ENCODE assay signal across 30 mouse cellular contexts in genomic region chr3:138229448-138229847, GRCm38 (mm10). TPM values are rescaled to one million over a fixed set of nuclear protein-coding genes. Genes with fewer than 3 reads are reported as not detected.
DNase-seq lines count a peak whose midpoint lies in the region; ATAC-seq and TF ChIP-seq lines count a peak whose summit lies in the region.
"Had no signal": no experiment of that assay in that cellular context is flagged by ENCODE, and none has a peak within 500 bp of the region (broad histone marks: within the 10 kb centered on the region; RNA-seq: fewer than 3 reads in every experiment).

No protein-coding gene starts in this region.

- no peaks in the 10 kb centered on the region for H3K27me3 ChIP-seq in heart, embryonic 10.5 days (ENCODE audit: insufficient read depth, poor library complexity, severe bottlenecking)
- H3K27me3 ChIP-seq in kidney, embryonic 14.5 days (ENCODE audit: control insufficient read depth, insufficient read depth, low read length), result no peaks in the 10 kb centered on the region
- no peaks in the 10 kb centered on the region for H3K27me3 ChIP-seq in liver, postnatal 0 days (ENCODE audit: insufficient read depth, low read length)
- H3K27me3 ChIP-seq in forebrain, embryonic 10.5 days (ENCODE audit: poor library complexity, severe bottlenecking), result no peaks in the 10 kb centered on the region
- H3K27me3 ChIP-seq: CH12.LX; embryonic facial prominence, embryonic 12.5 days; forebrain, embryonic 12.5 days; Patski had no signal

- no peak overlapping the region for H3K9ac ChIP-seq in kidney, embryonic 14.5 days (ENCODE audit: low read depth, low read length)
- no peak overlapping the region for H3K9ac ChIP-seq in liver, postnatal 0 days (replicated peaks)
- H3K9ac ChIP-seq: embryonic facial prominence, embryonic 12.5 days; forebrain, embryonic 12.5 days had no signal

- 86% methylated on average over 1 of the region's 1 CpGs for WGBS in heart, embryonic 10.5 days
- WGBS in kidney, embryonic 14.5 days, result 72% methylated on average over 1 of the region's 1 CpGs
- 83% methylated on average over 1 of the region's 1 CpGs for WGBS in liver, postnatal 0 days (ENCODE audit: insufficient replicate concordance)
- 100% methylated on average over 1 of the region's 1 CpGs for WGBS in forebrain, embryonic 10.5 days

- no peak overlapping the region for H3K4me2 ChIP-seq in kidney, embryonic 14.5 days (replicated peaks; ENCODE audit: low read depth, low read length)
- no peak overlapping the region for H3K4me2 ChIP-seq in liver, postnatal 0 days (ENCODE audit: low read depth, low read length)
- H3K4me2 ChIP-seq: embryonic facial prominence, embryonic 12.5 days; forebrain, embryonic 12.5 days had no signal

- no peak overlapping the region for H3K27ac ChIP-seq in heart, embryonic 10.5 days
- no peak overlapping the region for H3K27ac ChIP-seq in kidney, embryonic 14.5 days (ENCODE audit: low read depth, low read length)
- H3K27ac ChIP-seq in liver, postnatal 0 days (ENCODE audit: low read depth), result peak overlapping the region; percentile 77
- H3K27ac ChIP-seq in forebrain, embryonic 10.5 days, result no peak overlapping the region
- H3K27ac ChIP-seq: embryonic facial prominence, embryonic 10.5 days; embryonic facial prominence, embryonic 12.5 days; forebrain, embryonic 12.5 days had no signal

- H3K36me3 ChIP-seq in heart, embryonic 10.5 days, result no peaks in the 10 kb centered on the region
- H3K36me3 ChIP-seq in kidney, embryonic 14.5 days (ENCODE audit: control insufficient read depth, insufficient read depth, low read length), result no peaks in the 10 kb centered on the region
- no peaks in the 10 kb centered on the region for H3K36me3 ChIP-seq in liver, postnatal 0 days (replicated peaks; ENCODE audit: insufficient read depth, low read length)
- H3K36me3 ChIP-seq in forebrain, embryonic 10.5 days (replicated peaks), result no peaks in the 10 kb centered on the region
- H3K36me3 ChIP-seq: embryonic facial prominence, embryonic 10.5 days; embryonic facial prominence, embryonic 12.5 days; forebrain, embryonic 12.5 days; G1E had no signal

- H3K9me3 ChIP-seq in heart, embryonic 10.5 days, result no peaks in the 10 kb centered on the region
- no peaks in the 10 kb centered on the region for H3K9me3 ChIP-seq in kidney, embryonic 14.5 days (ENCODE audit: control insufficient read depth, low read length)
- no peaks in the 10 kb centered on the region for H3K9me3 ChIP-seq in liver, postnatal 0 days (ENCODE audit: low read length)
- H3K9me3 ChIP-seq in forebrain, embryonic 10.5 days, result no peaks in the 10 kb centered on the region
- H3K9me3 ChIP-seq: embryonic facial prominence, embryonic 10.5 days; embryonic facial prominence, embryonic 12.5 days; forebrain, embryonic 12.5 days; G1E had no signal

- 0 out of 2 replicates have a peak, but pooled peaks cover 4% of the 10 kb centered on the region for H3K4me1 ChIP-seq in heart, embryonic 10.5 days
- no peaks in the 10 kb centered on the region for H3K4me1 ChIP-seq in kidney, embryonic 14.5 days (ENCODE audit: control insufficient read depth, insufficient read depth, low read length)
- peaks cover 15% of the 10 kb centered on the region for H3K4me1 ChIP-seq in liver, postnatal 0 days (ENCODE audit: insufficient read depth)
- H3K4me1 ChIP-seq in forebrain, embryonic 10.5 days, result peaks cover 14% of the 10 kb centered on the region
- H3K4me1 ChIP-seq: embryonic facial prominence, embryonic 12.5 days had no signal

- TF ChIP-seq EP300 in liver, postnatal 0 days (IDR thresholded peaks at IDR 0.05; ENCODE audit: low read depth), result no peak

- TF ChIP-seq CTCF in liver, postnatal 0 days (IDR thresholded peaks at IDR 0.05; ENCODE audit: low read depth), result no peak

- DNase-seq in heart, embryonic 10.5 days (ENCODE audit: low spot score), result peak; percentile 47
- no peak for DNase-seq in heart, adult 8-10 months (ENCODE audit: low spot score)
- peak; percentile 29 for DNase-seq in kidney, postnatal 14 days
- no peak for DNase-seq in liver, postnatal 0 days
- no peak for DNase-seq in liver
- no peak for DNase-seq in forebrain, embryonic 10.5 days (ENCODE audit: extremely low spot score, low spot score)
- DNase-seq: adrenal gland, adult 2 months; adrenal gland, postnatal 10 days; adrenal gland, postnatal 25 days; B cell, adult 2 months; cerebellum, adult 11-12 months; cerebellum, adult 2 months; cerebellum, adult 9-10 months; cerebellum, postnatal 10 days; cerebellum, postnatal 25 days had no signal

- no peak overlapping the region for H3K4me3 ChIP-seq in heart, embryonic 10.5 days
- H3K4me3 ChIP-seq in kidney, embryonic 14.5 days (ENCODE audit: low read length), result no peak overlapping the region
- H3K4me3 ChIP-seq in liver, postnatal 0 days (ENCODE audit: low read depth, low read length), result no peak overlapping the region
- H3K4me3 ChIP-seq in forebrain, embryonic 10.5 days, result no peak overlapping the region
- H3K4me3 ChIP-seq: embryonic facial prominence, embryonic 10.5 days; embryonic facial prominence, embryonic 12.5 days; forebrain, embryonic 12.5 days had no signal

- no peak for ATAC-seq in kidney, embryonic 14.5 days (ENCODE audit: low FRiP score, low TSS enrichment)
- no peak for ATAC-seq in liver, postnatal 0 days
- ATAC-seq: activated CD4-positive, CD25-positive, alpha-beta regulatory T cell, adult 4 months; CD4-positive, CD25-positive, alpha-beta regulatory T cell, adult 4 months; forebrain, embryonic 14.5 days; forebrain, embryonic 16.5 days; Patski had no signal

RNA-seq across cellular contexts. Expression of gene Adh7, which starts 11.9 kb away (rescaled TPM):
- polyA plus RNA-seq in heart, embryonic 10.5 days (2016; fragmentation: Nextera tagmentation; extraction: Ambion mirVana), result 0.19 TPM in 1 of 2 replicates, not detected in the other
- total RNA-seq in heart, adult 8-10 months (2022), result under 1 TPM; 0.11 to 0.81 (median 0.47) TPM
- polyA plus RNA-seq in kidney, embryonic 14.5 days (2014; fragmentation: Nextera tagmentation; extraction: Ambion mirVana), result 0.46 TPM in 1 of 2 replicates, not detected in the other
- polyA plus RNA-seq in liver, postnatal 0 days (2015; fragmentation: Nextera tagmentation; extraction: Ambion mirVana), result 6.2 and 6.7 TPM in 2 replicates
- not detected in 2 replicates for polyA plus RNA-seq in forebrain, embryonic 10.5 days (2016; fragmentation: Nextera tagmentation; extraction: Ambion mirVana)
- total RNA-seq: CH12.LX had no signal
- polyA plus RNA-seq: activated CD4-positive, CD25-positive, alpha-beta regulatory T cell, adult 4 months; CD4-positive, CD25-positive, alpha-beta regulatory T cell, adult 4 months; cerebellum, adult 2 months; embryonic facial prominence, embryonic 10.5 days; forebrain, embryonic 12.5 days; G1E had no signal

RNA-seq across cellular contexts. Expression of gene Adh1, which starts 31.3 kb away (rescaled TPM):
- polyA plus RNA-seq in heart, embryonic 10.5 days (2016; fragmentation: Nextera tagmentation; extraction: Ambion mirVana), result 0.99 and 1.0 TPM in 2 replicates
- 10 to 100 TPM; 26.8 to 55.8 (median 33.1) TPM for total RNA-seq in heart, adult 8-10 months (2022)
- 18.6 and 20.4 TPM in 2 replicates for polyA plus RNA-seq in kidney, embryonic 14.5 days (2014; fragmentation: Nextera tagmentation; extraction: Ambion mirVana)
- 434 and 496 TPM in 2 replicates for polyA plus RNA-seq in liver, postnatal 0 days (2015; fragmentation: Nextera tagmentation; extraction: Ambion mirVana)
- 0.17 TPM in 1 of 2 replicates, not detected in the other for polyA plus RNA-seq in forebrain, embryonic 10.5 days (2016; fragmentation: Nextera tagmentation; extraction: Ambion mirVana)
- total RNA-seq: CH12.LX had no signal
- polyA plus RNA-seq: embryonic facial prominence, embryonic 10.5 days; G1E had no signal

RNA-seq across cellular contexts. Expression of gene 4930579F01Rik, which starts 35.8 kb away (rescaled TPM):
- polyA plus RNA-seq in heart, embryonic 10.5 days (2016; fragmentation: Nextera tagmentation; extraction: Ambion mirVana), result not detected in 2 replicates
- not detected for total RNA-seq in heart, adult 8-10 months (2022)
- polyA plus RNA-seq in kidney, embryonic 14.5 days (2014; fragmentation: Nextera tagmentation; extraction: Ambion mirVana), result 0.11 and 0.12 TPM in 2 replicates
- not detected in 2 replicates for polyA plus RNA-seq in liver, postnatal 0 days (2015; fragmentation: Nextera tagmentation; extraction: Ambion mirVana)
- polyA plus RNA-seq in forebrain, embryonic 10.5 days (2016; fragmentation: Nextera tagmentation; extraction: Ambion mirVana), result not detected in 2 replicates
- total RNA-seq: adrenal gland, adult 2 months; adrenal gland, postnatal 10 days; adrenal gland, postnatal 4 days; CH12.LX; G1E had no signal
- polyA plus RNA-seq: activated CD4-positive, CD25-positive, alpha-beta regulatory T cell, adult 4 months; adrenal gland, adult 2 months; brain, embryonic 14.5 days; CD4-positive, CD25-positive, alpha-beta regulatory T cell, adult 4 months; cerebellum, adult 2 months; cortical plate, adult 2 months; embryonic facial prominence, embryonic 10.5 days; embryonic facial prominence, embryonic 14.5 days; forebrain, embryonic 12.5 days; forebrain, embryonic 14.5 days; forebrain, embryonic 16.5 days; G1E; Patski had no signal

Comparison
In these comparisons a context has a peak if more than half of its experiments do, and no peak if none do; other contexts are left out.
1. DNase-seq: peak in heart, embryonic 10.5 days (single experiment) and kidney, postnatal 14 days (single experiment); none in heart, adult 8-10 months (single experiment), liver, postnatal 0 days (single experiment), liver (single experiment) and forebrain, embryonic 10.5 days (single experiment).
2. RNA of gene Adh1, which starts 31.3 kb away (polyA plus RNA-seq): 434 to 496 TPM in liver, postnatal 0 days; 18.6 to 20.4 TPM in kidney, embryonic 14.5 days, 0.99 to 1.0 TPM in heart, embryonic 10.5 days and 0.17 TPM in forebrain, embryonic 10.5 days; every median in the first group is over 10 times any median in the second.